Mouse (Mus musculus) ES-Bruce4 (cell line): ENCODE results near the gene Cyfip1.

ENCODE experiments used
- EP300 ChIP-seq: IDR thresholded peaks from 2 replicates; pipeline ENCODE4 v1.6.1; 2011; ENCODE audit warnings: low read depth, low read length; ENCODE audit not compliant: insufficient read depth
- POLR2A ChIP-seq: IDR thresholded peaks from one replicate; pipeline ENCODE4 v1.8.1; 2011; ENCODE audit warnings: low read length; ENCODE audit not compliant: insufficient read depth

- TF ChIP-seq EP300 (no peak), POLR2A (no peak)
Observed at GRCm38 (mm10) chr7:55852787-55853186, 11.2 kb downstream of the Cyfip1 start.
